Mouse (Mus musculus) erythroblast, adult 5-6 weeks (primary cell): Measurements from ENCODE around the gene Tm9sf2. TPM values are rescaled to one million over a fixed set of nuclear protein-coding genes. Genes with fewer than 3 reads are reported as not detected.
"Not testable (repeated sequence)": the region's sequence is repeated elsewhere in the genome, so short reads cannot be mapped to it uniquely, and the experiment has no call there.

Source experiments
- ATAC-seq: replicated peaks from 2 replicates; pipeline ENCODE4 v1.8.0; 2016; ENCODE audit warnings: moderate number of reproducible peaks, mild to moderate bottlenecking, moderate TSS enrichment, inconsistent platforms; ENCODE audit not compliant: poor library complexity, low FRiP score, severe bottlenecking
- total RNA-seq, 2 experiments: library from RNA; stranded (forward) in 1 of 2; stranded (reverse) in 1 of 2; fragments of 150-400 nt in 1 of 2; fragments of 200-764, 138-1000 nt in 1 of 2; gene quantifications; 2 replicates each; pipeline versions ENCODE4 v1.2.3 to v1.2.4; 2015 to 2017; ENCODE audit warnings: low replicate concordance in 2 of 2

Tm9sf2 gene
- total RNA-seq, 2 experiments from 2014 or later: 26.7 to 35.7 TPM

- no peak for ATAC-seq
These were observed 14.5 kb upstream of the Tm9sf2 start for GRCm38 (mm10) chr14:122092363-122092762.

GRCm38 (mm10) chr14:122096331-122096730, 10.5 kb upstream of the Tm9sf2 start:
- no peak for ATAC-seq

GRCm38 (mm10) chr14:122099584-122099983, 7.3 kb upstream of the Tm9sf2 start:
- ATAC-seq: no peak

- not testable (repeated sequence) for ATAC-seq
These were observed 4.9 kb upstream of the Tm9sf2 start for GRCm38 (mm10) chr14:122101890-122102289.

- ATAC-seq: peak; percentile 90
These were observed 2.0 kb upstream of the Tm9sf2 start for GRCm38 (mm10) chr14:122104881-122105280.

- ATAC-seq: peak; percentile 24; the same call in 1 of the 2 replicates
These were observed 1.2 kb upstream of the Tm9sf2 start for GRCm38 (mm10) chr14:122105391-122106285.

- 0 out of 2 replicates have a peak, but pooled peaks have one; percentile 40 for ATAC-seq
These were observed 810 bp downstream of the Tm9sf2 start for GRCm38 (mm10) chr14:122107481-122108214.

GRCm38 (mm10) chr14:122111681-122112080, 4.8 kb downstream of the Tm9sf2 start:
- ATAC-seq: no peak

GRCm38 (mm10) chr14:122112311-122112710, 5.5 kb downstream of the Tm9sf2 start:
- no peak for ATAC-seq

GRCm38 (mm10) chr14:122116200-122116599, 9.4 kb downstream of the Tm9sf2 start:
- ATAC-seq: no peak

- 0 out of 2 replicates have a peak, but pooled peaks have one; percentile 55 for ATAC-seq
These were observed 23.4 kb downstream of the Tm9sf2 start for GRCm38 (mm10) chr14:122130111-122130797.

- no peak for ATAC-seq
These were observed 24.8 kb downstream of the Tm9sf2 start for GRCm38 (mm10) chr14:122131644-122132043.

GRCm38 (mm10) chr14:122136368-122136928, 29.6 kb downstream of the Tm9sf2 start:
- no peak for ATAC-seq

GRCm38 (mm10) chr14:122137234-122137633, 30.4 kb downstream of the Tm9sf2 start:
- no peak for ATAC-seq

- ATAC-seq: no peak
These were observed 33.3 kb downstream of the Tm9sf2 start for GRCm38 (mm10) chr14:122140126-122140525.

GRCm38 (mm10) chr14:122143585-122144269, 36.9 kb downstream of the Tm9sf2 start:
- ATAC-seq: no peak

GRCm38 (mm10) chr14:122145374-122145773, 38.5 kb downstream of the Tm9sf2 start:
- ATAC-seq: no peak

- ATAC-seq: no peak
These were observed 43.8 kb downstream of the Tm9sf2 start for GRCm38 (mm10) chr14:122150616-122151015.

- ATAC-seq: no peak
These were observed 50.9 kb downstream of the Tm9sf2 start for GRCm38 (mm10) chr14:122157738-122158137.
